Mouse (Mus musculus): ENCODE measurements at regions not wholly inside any gene's neighbourhood (a gene's known extent, or its start where the extent isn't known, plus 50 kb on each side); places are given as distances from the start of the nearest gene placed in this dataset.

- DNase-seq (ENCODE audit: low spot score), result no peak
These were observed 1039.5 kb upstream of the Ddx18 start for GRCm38 (mm10) chr1:122607309-122607708.

GRCm38 (mm10) chr1:122575954-122576353 is 1008.2 kb upstream of the Ddx18 start:
- DNase-seq (ENCODE audit: low spot score), result no peak

GRCm38 (mm10) chr1:122551596-122551995 is 983.8 kb upstream of the Ddx18 start:
- no peak for DNase-seq (ENCODE audit: low spot score)

- no peak for DNase-seq (ENCODE audit: low spot score)
These were observed 941.8 kb upstream of the Ddx18 start for GRCm38 (mm10) chr1:122509580-122509979.

- DNase-seq (ENCODE audit: low spot score), result no peak
These were observed 933.9 kb upstream of the Ddx18 start for GRCm38 (mm10) chr1:122501707-122502106.

- DNase-seq (ENCODE audit: low spot score), result no peak
These were observed 910.2 kb upstream of the Ddx18 start for GRCm38 (mm10) chr1:122478003-122478402.

- DNase-seq (ENCODE audit: low spot score), result no peak
These were observed 896.1 kb upstream of the Ddx18 start for GRCm38 (mm10) chr1:122463931-122464330.

GRCm38 (mm10) chr1:122459056-122459455 is 891.3 kb upstream of the Ddx18 start:
- DNase-seq (ENCODE audit: low spot score), result no peak

GRCm38 (mm10) chr1:122454881-122455280 is 887.1 kb upstream of the Ddx18 start:
- no peak for DNase-seq (ENCODE audit: low spot score)

GRCm38 (mm10) chr1:122453617-122454016 is 885.8 kb upstream of the Ddx18 start:
- DNase-seq (ENCODE audit: low spot score), result no peak

GRCm38 (mm10) chr1:122439358-122439757 is 871.6 kb upstream of the Ddx18 start:
- DNase-seq (ENCODE audit: low spot score), result no peak

- no peak for DNase-seq (ENCODE audit: low spot score)
These were observed 855.7 kb upstream of the Ddx18 start for GRCm38 (mm10) chr1:122423503-122423902.

GRCm38 (mm10) chr1:122396342-122396741 is 828.6 kb upstream of the Ddx18 start:
- DNase-seq (ENCODE audit: low spot score), result no peak

GRCm38 (mm10) chr1:122393660-122394355 is 826.0 kb upstream of the Ddx18 start:
- no peak for DNase-seq (ENCODE audit: low spot score)

GRCm38 (mm10) chr1:122357015-122357414 is 789.2 kb upstream of the Ddx18 start:
- peak; percentile 77 for DNase-seq (ENCODE audit: low spot score)

- no peak for DNase-seq (ENCODE audit: low spot score)
These were observed 783.7 kb upstream of the Ddx18 start for GRCm38 (mm10) chr1:122351530-122351929.

GRCm38 (mm10) chr1:122333267-122333666 is 765.5 kb upstream of the Ddx18 start:
- DNase-seq (ENCODE audit: low spot score), result no peak

GRCm38 (mm10) chr1:122328276-122328675 is 760.5 kb upstream of the Ddx18 start:
- DNase-seq (ENCODE audit: low spot score), result no peak

Data from ovary, adult 18-20 months (tissue).